Mouse (Mus musculus) c-Kit-positive CD71-positive TER-119-negative erythroid progenitor cells, embryonic 14.5 days (primary cell): Measurements from ENCODE around the gene Olfr822.
"Not testable (repeated sequence)": the region's sequence is repeated elsewhere in the genome, so short reads cannot be mapped to it uniquely, and the experiment has no call there.

Source experiments
- DNase-seq: peaks from one replicate; pipeline ENCODE4 v3.0.0-alpha.2; 2013; ENCODE audit warnings: low read depth

The Olfr822 gene

GRCm38 (mm10) chr10:130070910-130071309 lies at the start of gene Olfr822:
Olfr822 (plus strand) TSS chr10:130071210.
- no peak for DNase-seq

GRCm38 (mm10) chr10:130030048-130030447 lies 41.0 kb upstream of the Olfr822 start, which contains the start of gene Olfr821:
Olfr821 (plus strand) TSS chr10:130030348.
- no peak for DNase-seq

- no peak for DNase-seq
These were observed 33.9 kb upstream of the Olfr822 start for GRCm38 (mm10) chr10:130037096-130037495.

GRCm38 (mm10) chr10:130092838-130093440 lies 21.9 kb downstream of the Olfr822 start:
- peak; percentile 31 for DNase-seq

GRCm38 (mm10) chr10:130096104-130096503 lies 25.1 kb downstream of the Olfr822 start:
- DNase-seq: no peak

GRCm38 (mm10) chr10:130115283-130115682 lies 44.3 kb downstream of the Olfr822 start, which contains the start of gene Olfr823:
Olfr823 (minus strand) TSS chr10:130115383.
- DNase-seq: not testable (repeated sequence)

GRCm38 (mm10) chr10:130116045-130116444 lies 45.0 kb downstream of the Olfr822 start:
- not testable (repeated sequence) for DNase-seq
